Mouse (Mus musculus): ENCODE measurements around the gene Alox5.

Gene Alox5

GRCm38 (mm10) chr6:116385194-116386044 lies 75.6 kb downstream of the Alox5 start:
- DNase-seq, result peak; percentile 25

DNA sequence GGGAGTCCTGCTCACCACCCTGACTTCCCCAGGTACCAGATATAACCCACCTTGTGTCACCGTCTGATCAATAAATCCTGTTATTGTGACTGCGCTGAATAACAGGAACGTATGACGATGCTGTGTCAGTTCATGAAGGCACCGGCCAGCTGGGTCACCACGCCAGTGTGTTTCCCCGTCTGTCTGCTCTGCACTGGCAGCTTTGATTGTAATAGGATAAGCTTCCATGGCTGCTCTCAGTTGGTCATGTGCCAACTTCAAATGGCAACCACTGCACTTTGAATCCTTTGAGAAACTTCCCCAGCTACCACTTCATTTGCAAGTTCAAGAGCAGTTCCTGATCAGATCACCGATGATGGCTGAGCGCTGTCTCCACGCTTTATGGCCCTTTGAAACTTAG lies 77.4 kb downstream of the Alox5 start:
- peak; percentile 73 for DNase-seq

GRCm38 (mm10) chr6:116381605-116382004 lies 79.4 kb downstream of the Alox5 start:
- peak; percentile 18 for DNase-seq

DNA sequence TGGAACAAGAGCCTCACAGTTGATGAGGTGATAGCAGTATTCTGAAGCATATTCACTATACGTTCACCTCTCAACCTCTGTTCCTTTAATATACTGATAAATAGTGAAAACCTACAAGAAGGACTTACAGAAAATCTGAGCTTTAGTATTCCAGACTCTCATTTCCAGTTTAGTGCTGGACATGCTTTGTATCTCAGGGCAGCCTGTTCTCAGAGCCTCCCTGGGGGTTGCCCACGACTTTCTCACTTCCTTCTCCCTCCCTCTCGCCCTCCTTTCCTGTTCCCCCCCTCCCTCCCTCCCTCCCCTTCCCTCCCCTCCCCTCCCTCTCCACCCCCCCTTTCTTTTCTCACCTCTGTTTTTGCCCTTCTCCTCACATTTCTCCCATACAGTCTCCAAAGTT lies 80.8 kb downstream of the Alox5 start:
- DNase-seq, result no peak

- DNase-seq, result peak; percentile 73
Observed at GRCm38 (mm10) chr6:116378892-116379291, 82.1 kb downstream of the Alox5 start.

GRCm38 (mm10) chr6:116374618-116375017 lies 86.4 kb downstream of the Alox5 start:
- no peak for DNase-seq

DNA sequence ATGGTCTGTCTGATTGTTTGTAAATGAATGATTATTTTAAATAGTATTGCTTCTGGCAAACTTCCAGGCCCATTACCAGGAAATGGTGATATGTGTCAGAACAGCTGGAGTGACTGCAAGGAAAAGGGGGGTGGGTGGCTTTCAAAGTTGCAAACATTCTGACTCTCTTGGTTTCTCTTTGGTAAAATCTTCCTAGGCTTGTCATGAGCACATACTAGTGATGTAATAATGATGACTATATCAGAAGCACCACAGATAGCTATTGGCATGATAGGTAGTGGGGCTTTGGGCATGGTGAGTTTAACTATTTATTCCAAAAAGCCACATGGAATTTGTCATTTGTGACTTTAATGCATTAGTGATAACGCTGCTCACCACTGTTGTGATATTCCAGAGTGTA lies 86.8 kb downstream of the Alox5 start:
- DNase-seq, result peak; percentile 52

DNA sequence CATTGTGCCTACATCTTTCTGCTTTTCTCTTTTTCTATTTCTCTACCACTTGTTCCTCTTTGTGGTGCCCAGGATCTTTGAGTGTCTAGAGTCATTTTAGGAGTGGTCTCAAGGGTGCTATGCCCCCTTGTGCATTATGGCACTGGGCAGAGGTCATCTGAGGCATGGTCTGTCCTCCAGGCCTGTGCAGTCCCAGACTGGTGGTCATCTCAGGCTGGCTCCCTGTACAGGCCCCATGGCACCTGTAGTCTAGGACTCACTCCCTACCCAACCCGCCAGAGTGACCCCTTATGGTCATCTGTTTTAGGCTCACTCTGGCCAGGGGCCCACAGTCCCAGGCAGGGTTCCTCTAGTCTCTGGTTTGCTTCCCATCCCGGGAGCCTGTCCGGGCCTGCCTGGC lies 89.5 kb downstream of the Alox5 start:
- DNase-seq, result peak; percentile 64

GRCm38 (mm10) chr6:116370216-116370976 lies 90.6 kb downstream of the Alox5 start:
- DNase-seq, result peak; percentile 40

DNA sequence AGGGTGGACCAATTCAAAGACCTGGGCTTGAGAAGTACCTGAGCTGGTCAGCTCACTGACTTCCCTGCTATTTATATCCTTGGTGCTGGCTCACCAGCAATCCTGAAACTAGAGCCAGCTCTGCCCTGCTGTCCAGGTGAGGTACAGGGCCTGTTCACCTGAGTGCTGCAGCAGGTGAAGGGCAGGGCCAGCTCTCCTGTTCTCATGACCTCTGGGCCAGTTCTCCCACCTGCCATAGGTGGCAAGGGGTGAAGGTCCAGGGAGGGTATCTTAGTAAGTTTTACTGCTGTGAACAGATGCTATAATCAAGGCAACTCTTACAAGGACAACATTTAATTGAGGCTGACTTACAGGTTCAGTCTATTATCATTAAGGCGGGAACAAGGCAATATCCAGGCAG lies 91.2 kb downstream of the Alox5 start:
- DNase-seq, result peak; percentile 71

DNA sequence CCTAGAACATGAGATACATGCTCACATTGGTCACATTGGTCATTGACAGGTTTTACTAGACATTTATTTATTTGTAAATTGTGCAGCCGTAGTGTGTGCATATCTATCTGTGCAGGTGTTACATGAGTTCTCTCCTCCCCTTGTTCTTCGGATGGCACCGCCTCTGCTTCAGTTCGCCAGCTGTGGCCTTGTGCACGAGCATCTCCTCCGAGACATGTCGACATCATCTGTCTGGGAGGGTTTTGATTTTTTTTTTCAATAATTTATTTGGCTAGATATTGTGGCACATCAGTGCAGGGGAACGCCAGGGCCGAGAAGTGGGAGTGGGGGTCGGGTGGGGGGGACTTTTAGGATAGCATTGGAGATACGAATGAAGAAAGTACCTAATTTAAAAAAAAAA lies 93.0 kb downstream of the Alox5 start:
- DNase-seq, result peak; percentile 74

GRCm38 (mm10) chr6:116361993-116362392 lies 99.0 kb downstream of the Alox5 start:
- DNase-seq, result peak; percentile 58

DNA sequence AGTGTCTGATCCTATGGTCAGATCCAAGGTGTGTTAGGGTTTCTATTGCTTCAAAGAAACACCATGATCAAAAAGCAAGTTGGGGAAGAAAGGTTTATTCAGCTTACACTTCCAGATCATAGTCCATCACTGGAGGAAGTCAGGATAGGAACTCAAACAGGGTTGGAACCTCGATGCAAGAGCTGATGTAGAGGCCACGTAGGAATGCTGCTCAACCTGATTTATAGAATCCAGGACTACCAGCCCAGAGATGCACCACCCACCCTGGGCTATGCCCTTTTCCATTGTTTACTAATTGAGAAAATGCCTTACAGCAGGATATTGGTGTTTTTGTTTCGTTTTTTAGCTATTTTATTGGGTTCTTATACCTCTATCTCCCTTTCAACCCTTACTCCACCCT lies 99.5 kb downstream of the Alox5 start:
- no peak for DNase-seq

Data from heart, adult 11 months (tissue).